Mouse (Mus musculus) megakaryocyte-erythroid progenitor cell, adult 5 weeks (primary cell): ENCODE measurements around the gene Epm2aip1. TPM values are rescaled to one million over a fixed set of nuclear protein-coding genes. Genes with fewer than 3 reads are reported as not detected.

ENCODE experiments used
- polyA plus RNA-seq: library from polyadenylated mRNA; stranded (reverse); fragments of >175 nt; gene quantifications from 2 replicates; pipeline ENCODE4 v1.2.3, GENCODE M21; 2012

The Epm2aip1 gene
- 2.1 TPM in 2 replicates for polyA plus RNA-seq

DNA sequence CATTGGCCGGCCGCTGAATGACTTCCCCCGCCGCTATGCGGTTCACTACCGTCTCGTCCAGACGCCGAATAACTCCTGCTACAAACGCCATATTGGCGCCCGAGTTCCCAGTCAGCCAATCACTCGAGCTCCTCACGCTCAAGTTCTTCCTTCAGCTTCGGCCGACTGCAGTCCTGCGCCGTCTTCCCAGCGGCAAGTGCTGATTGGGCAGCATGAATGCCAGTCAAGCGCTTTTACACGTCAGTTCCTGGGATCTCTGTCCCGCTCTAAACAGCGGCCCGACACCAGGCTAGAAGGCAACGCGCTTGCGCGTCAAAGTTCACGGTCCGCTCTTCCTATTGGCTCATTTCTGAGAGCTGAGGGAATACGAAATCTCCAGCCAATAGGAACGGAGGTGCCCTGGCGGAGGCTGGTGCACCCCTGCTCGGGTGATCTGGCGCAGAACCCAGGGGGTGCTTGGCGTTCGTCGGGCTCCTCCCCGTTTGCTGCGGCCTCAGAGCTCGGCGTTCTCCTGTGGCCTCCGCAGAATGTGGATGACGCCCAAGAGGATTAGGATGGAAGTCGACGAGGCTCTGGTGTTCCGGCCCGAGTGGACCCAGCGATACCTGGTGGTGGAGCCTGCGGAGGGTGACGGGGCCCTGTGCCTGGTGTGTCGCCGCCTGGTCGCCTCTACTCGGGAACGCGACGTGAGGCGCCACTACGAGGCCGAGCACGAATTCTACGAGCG is at the start of gene Epm2aip1, which contains the start of gene Mlh1:
Epm2aip1 (plus strand) TSS at position 496 of the 727 bp plus-strand sequence.
Mlh1 (minus strand) TSS at position 358 of the 727 bp plus-strand sequence.

DNA sequence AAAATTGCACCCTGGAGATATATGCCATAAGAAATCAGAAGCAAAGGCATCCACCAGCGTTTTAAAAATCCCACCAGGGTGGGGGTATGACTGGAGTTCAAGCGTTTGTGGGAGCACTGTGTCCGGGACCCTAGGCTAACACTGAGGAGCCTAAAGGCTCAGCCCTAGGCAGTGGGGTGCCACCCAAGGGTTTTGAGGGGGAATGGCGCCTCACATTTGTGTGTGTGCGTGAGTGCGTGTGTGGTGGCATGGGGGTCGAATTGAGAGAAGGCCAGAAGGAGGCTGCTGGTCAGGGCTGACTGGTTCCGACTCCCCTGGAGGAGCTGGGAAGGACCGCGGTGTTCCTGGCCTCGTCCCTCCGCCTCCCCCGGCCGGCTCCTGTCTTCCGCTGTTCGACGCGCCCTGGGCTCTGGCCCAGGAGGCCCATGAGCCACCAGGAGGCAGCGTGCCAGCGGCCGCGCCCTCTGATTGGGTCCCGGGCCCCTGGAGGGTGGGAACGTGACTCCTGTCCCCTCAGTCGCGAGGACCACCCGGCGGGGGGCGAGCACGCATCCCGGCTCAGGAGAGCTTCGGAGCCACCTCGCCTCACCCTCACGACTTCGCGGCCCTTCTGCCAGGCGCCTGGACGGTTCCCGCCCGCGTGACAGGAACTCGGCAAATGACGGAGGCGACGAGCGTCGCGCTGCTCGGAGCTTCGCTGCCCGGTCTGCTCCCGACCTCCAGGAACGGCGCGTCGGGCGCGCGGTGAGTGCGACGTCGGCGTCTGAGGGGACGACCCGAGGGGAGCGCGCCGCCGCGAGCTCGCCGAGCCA is 39.5 kb downstream of the Epm2aip1 start, which contains the start of gene Trank1:
Trank1 (plus strand) TSS at position 709 of the 812 bp plus-strand sequence.

Other genes starting within 250 kb of the Epm2aip1 start
- 1.3 and 1.6 TPM in 2 replicates for gene Ccrl2, start 214.4 kb upstream of the Epm2aip1 start, polyA plus RNA-seq
- gene Lrrfip2, start 154.3 kb upstream of the Epm2aip1 start, polyA plus RNA-seq = 23.1 and 24.7 TPM in 2 replicates
- gene Mlh1, start 138 bp upstream of the Epm2aip1 start, polyA plus RNA-seq = 5.7 and 7.1 TPM in 2 replicates
- gene Trank1, start 39.8 kb downstream of the Epm2aip1 start, polyA plus RNA-seq = 0.01 TPM in 2 replicates
- 0.02 TPM in 1 of 2 replicates, not detected in the other for gene Dclk3, start 167.2 kb downstream of the Epm2aip1 start, polyA plus RNA-seq